Mouse (Mus musculus) gastrocnemius, postnatal 25 days (tissue): Measurements from ENCODE around the gene Arpp19. TPM values are rescaled to one million over a fixed set of nuclear protein-coding genes. Genes with fewer than 3 reads are reported as not detected.

Source experiments
- DNase-seq: peaks from one replicate; pipeline ENCODE4 v3.0.0; 2022
- total RNA-seq, 2 experiments: library from RNA; stranded (reverse); gene quantifications; 1 replicate in 1 of 2; 2 replicates in 1 of 2; pipeline ENCODE4 v1.2.3; 2021

Gene Arpp19
- total RNA-seq, 2 experiments from 2014 or later: 119 to 149 TPM

DNA sequence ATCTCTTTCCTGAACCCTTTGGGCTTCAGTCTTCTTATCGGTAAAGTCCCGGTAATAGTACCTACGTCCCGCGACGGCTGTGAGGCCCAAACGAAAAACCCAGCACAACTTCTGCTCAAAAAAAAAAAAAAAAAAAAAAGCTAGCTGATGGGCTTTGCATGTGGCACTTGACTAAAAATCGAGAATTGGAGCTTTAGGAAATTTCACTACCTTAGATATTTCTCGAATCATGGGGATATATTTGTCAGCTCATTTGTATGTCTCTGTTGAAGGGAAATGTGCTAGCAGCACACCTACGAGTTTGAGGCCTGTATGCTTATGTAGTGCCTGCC is 909 bp downstream of the Arpp19 start:
- no peak for DNase-seq

DNA sequence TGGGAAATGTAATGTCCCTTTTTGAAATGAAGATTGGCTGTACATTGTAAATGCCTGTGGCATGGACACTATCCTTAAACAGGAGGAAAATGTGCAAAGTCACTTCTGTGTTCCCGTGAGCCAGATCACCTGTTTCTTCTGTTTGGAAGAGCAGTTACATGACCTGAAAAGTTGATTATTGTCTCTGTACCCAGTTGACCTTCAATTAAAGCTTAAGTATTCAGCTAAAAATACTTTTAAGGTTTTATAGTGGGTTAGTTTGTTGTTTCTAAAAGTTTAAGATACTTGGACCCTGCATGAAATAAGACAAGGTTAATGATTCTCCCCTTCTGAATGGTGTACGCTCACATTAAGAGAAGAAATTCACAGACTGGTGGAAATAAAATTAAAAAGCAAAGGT is 3.2 kb downstream of the Arpp19 start:
- DNase-seq: no peak

DNA sequence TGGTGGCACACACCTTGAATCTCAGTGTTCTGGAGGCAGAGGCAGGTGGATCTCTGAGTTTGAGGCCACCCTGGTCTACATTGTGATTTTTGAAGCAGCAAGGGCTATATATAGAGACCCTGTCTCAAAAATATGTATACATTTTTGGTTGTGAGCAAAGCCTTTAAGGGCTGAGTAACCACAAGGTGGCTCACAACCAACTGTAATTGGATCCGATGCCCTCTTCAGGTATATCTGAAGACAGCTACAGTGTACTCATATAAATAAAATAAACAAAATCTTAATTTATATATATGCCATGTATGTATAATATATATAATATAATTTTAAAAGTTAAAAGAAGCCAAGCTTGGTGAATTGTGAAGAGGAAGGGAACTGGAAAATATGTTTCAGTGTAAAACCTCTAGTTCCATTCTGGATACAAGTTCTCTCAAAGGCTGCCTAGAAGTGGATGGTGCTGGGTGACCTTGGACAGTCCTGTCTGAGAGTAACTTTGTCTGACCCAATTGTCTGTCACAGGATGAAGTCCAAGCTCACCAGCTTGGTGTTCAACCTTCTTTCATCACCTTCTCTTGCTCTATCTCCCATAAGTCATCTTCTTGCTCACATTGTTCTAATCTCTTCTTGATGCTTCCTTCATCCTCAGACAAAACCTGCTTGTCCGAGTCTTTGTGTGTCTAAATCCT is 4.6 kb downstream of the Arpp19 start:
- no peak for DNase-seq

DNA sequence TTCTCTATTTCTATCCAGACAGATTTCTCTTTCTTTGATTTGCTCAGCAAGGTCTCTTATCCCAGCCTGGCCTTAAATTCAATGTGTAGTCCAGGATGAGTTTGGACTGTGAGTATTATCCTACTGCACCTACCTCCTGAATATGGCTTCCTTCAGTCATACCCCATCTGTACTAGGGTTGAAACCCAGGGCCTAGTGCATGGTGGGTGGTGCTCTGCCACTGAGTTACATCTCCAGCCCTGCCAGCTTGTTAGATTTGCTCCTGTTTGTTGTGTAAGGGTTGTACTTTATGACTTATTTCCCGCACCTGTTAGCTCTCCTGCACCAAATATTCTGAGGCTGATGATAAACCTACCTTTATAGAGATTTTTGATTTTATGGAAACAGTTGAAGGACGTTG is 5.8 kb downstream of the Arpp19 start:
- no peak for DNase-seq

DNA sequence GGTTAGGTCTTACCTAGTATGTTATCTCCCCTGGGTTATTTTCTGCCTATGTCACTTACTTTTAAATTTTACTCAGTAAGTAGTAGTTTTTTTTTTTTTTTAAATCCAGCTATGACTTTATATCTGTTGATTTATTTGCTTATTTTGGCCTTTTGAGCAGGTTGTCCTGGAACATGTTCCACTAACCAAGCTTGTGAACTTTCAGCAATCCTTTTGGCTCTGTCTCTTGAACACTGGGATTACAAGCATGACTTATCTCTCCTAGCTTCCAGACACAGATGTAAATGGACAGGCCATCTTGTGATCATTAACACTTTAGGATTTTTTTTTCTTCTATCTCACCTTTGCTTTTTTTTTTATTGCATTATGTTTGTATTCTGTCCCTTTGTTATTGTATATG is 9.7 kb downstream of the Arpp19 start:
- no peak for DNase-seq

DNA sequence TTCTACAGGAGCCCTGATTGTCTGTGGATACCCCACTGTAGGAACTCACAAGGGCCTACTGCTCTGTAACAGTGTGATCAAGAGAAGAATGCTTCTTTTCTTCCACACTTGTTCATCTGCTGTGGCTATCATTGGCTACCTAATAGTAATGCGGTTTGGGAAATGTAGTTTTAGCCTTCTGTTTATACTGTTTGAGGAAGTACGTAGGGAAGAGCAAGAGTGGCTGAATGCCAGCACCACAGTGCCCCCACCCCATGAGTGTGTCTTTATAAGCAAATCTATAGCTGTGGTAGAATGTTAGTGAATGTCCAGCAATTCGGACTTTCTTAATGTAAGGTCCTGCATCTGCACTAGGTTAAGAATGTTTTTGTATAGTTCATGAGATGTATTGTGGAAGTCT is 11.7 kb downstream of the Arpp19 start:
- no peak for DNase-seq

DNA sequence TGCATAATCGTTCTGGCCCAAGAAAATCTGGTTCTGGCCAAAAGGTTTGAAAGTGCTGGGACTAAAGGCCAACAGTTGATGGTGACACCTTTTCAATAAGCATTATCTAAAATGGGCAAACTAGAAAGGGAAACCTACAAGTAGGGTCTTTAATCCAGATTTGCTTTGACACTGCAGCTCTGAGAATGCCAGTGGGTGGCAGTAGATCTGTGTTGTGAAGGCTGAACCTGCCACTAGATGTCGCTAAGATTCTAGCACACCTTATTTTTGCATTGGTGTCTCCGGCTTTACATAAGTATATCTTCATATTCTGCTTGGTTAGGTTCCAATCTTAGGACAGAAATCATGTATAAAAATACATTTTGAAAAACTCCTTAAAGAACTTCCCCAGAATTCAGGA is 12.6 kb downstream of the Arpp19 start:
- peak; percentile 19 for DNase-seq

DNA sequence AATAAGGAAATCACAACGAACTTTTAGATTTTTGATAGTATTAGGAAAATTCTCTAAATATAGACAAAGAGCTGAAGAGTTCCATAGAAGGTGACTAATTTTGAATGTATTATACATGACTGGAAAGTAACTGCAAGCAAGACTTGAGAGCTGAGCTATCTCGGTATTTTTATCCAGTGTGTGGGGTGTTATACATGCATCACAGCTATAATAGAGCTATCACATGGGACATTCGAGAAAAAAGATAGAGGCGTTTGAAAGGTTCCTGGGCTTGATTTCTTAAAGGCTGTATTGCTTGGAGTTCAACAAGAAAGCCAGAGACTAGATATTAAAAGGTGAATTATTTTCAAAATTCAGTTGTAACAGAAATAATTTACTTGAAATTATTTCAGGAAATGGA is 14.4 kb downstream of the Arpp19 start:
- no peak for DNase-seq

DNA sequence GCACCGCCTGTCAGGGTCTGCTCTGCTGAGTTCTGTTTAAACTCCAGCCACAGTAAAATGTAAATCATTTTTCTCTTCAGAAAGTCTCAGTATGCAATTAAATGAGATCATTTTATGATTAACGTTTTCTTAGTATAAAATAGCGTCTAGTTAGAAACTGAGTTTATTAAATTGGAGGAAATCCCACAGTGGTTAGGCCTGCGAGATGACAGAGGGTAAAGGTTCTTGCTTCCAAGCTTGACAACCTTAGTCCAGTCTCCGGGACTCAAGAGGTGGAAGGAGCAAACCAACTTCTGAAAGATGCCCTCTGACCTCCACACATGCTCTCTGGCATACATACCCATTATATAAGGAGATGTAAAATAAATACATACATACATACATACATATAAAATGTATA is 17.6 kb downstream of the Arpp19 start:
- no peak for DNase-seq

DNA sequence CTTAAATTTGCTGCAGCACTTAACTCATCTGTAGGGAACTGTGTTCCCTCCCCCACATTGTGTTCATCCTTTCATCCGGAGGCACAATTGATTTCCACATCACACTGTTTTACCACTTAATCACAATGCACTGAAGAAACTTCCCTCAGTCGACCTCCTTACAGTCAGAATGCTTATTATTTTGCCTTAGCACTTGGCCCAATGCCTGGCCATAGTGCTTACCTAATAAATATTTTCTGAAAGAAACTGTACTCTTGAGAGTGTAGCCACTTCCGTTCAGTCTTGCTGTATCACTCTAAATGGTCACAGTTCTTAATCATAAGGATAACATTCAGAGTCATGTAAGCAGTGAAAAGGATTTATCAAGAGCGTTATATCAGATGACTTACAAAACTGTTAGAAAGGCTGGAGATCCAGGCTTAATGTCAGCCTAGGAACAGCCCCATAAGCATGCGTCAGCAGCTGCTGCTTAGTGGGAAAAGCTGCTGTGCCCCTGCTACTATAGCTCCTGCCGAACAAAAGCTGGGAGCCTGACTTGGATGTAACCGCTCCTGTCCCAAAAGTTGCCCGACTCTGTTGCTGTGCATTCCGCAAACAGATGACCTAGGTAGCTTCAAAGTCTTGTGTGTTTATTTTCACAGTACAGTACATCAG is 27.4 kb downstream of the Arpp19 start:
- DNase-seq: no peak

DNA sequence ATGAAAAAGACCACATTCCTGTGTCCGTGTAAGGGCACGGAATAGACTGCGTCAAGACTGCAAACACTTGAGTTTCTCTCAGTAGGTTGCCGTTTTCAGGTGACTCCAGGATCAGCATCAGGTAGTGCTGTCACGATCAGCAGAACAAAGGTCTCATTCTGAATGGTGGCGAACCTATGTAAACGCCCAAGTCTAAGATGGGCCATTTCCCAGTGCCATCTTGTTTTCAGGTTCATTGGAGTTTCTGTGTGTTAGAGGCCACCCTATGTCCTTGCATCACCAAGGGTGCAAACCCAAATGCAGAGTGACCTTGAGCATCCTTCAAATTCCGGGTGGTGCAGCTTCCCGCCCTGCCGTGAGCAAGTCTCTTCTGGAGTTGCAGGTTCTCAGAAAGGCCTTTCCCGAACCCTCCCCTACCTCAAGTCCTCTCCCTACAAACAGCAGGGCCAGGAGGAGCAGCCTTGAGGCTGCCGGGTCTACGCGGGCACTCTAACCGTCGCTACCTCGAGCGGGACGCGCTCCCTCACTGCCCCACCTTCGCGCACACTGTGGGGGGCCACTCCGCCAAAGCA is 33.1 kb downstream of the Arpp19 start, which contains the start of gene Myo5a:
Myo5a (plus strand) TSS at position 559 of the 572 bp plus-strand sequence.
- DNase-seq: no peak

DNA sequence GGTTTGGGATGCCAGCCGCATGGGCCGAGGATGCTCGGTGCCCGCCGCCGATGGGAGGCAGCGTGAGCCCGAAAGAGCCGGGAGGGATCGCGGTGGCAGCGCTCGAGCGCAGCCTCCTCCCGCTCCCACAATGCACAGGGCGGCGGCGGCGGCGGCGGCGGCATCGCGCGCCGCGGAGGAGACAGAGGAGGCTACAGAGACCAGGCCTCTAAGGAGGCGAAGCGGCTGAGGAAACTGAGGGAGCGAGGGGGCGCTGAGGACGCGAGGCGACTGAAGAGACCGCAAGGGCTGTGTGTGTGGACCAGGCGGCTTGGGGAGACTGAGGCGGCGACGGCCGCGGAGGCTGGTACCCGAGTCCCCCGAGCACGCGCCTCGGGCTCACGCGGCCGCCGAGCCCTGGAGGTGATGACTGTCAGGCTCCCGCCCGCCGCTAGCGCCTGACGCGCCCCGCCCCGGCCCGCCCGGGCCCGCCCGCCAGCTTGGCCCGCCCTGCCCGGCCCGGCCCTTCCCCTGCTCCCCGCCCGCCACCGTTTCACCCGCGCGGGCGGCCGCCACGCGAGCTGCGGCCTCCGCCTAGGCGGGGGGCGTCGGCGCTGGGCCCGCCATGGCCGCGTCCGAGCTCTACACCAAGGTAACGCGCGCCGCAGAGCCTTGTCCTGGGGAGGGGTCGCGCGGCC is 33.8 kb downstream of the Arpp19 start:
- DNase-seq: peak; percentile 84

DNA sequence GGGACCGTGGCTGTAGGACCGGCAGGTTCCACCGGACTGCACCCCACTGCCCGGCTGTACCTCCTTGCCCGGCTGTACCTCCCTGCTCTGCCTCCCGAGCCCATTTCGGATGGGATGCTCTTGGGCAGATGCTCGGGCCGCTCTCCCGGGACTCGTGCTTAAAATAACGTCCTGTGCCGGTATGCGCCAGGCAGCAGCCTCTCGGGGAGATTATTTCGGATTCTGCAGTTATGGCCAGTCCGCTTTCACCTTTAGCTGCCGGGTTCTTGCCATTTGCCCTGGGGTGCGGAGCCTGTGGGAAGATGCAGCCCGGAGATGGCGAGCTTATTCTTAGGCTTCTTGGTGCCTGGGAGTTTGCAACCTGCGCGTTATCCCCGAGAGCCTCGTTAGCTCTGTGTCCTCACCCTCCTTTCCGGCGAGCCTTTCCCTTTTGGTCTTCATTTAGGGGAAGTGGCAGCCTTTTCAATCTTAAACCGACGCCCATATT is 34.3 kb downstream of the Arpp19 start:
- DNase-seq: no peak

DNA sequence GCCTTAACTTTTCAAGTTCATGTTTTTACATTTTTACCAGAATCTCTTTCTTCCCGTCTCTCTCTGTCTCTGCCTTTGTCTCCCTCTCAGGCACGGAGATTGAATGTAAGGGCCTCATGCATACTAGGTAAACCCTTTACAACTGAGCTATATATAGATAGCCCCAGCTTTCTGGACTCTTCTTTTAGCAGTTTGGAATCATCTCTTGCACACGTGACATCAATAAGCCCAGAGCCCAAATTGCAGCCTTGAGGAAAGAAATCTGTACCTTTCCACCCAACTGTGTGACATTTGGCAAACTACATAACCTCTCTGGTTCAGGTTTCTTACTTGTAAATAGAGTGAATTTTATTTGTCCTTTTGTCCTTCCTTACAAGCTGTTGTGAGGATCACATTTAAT is 34.9 kb downstream of the Arpp19 start:
- DNase-seq: no peak

DNA sequence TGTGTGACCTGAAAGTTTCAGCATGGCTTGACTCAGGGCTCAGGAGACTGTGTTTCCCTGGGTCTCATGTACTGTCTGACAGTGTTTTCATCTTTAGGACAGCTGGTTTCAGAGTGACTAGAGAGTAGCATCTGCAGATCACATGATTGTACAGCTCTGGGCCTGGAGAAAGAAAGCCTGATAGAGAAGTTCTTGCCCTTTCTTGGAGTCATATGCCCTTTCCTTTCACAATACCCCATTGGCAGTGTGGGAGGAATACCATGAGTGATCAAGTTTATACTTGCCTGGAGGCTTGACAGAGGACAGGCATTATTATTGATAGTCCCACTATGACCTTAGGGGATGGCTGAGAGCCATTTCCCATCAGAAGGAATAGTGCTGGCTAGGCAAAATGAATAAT is 39.8 kb downstream of the Arpp19 start:
- DNase-seq: no peak

DNA sequence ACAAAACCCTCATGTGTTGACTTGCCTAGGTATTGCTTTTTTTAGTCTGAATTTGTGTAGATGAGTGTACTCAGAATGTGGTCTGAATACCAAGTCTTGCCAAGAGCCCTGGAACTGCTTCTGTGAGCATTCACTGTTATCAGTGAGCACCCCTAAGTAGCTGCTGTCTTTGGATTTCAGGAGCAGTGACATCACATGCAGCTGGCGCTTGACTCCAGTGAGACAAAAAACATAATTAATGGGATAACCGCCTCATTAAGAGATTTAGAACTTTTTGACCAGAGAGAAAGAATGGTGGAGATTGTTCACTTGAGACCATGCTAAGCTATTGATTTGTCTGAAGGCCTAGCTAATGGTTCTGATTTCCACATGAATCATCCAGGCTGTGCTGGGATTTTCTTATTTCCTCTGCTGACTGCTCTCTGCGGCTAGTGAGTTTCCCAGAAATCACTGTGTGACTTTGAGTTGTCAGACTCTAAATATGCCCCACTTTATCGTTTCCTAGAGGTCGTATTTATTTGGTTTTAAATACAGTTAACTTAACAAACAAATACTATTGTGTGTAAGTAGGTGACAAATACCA is 47.9 kb downstream of the Arpp19 start:
- no peak for DNase-seq

DNA sequence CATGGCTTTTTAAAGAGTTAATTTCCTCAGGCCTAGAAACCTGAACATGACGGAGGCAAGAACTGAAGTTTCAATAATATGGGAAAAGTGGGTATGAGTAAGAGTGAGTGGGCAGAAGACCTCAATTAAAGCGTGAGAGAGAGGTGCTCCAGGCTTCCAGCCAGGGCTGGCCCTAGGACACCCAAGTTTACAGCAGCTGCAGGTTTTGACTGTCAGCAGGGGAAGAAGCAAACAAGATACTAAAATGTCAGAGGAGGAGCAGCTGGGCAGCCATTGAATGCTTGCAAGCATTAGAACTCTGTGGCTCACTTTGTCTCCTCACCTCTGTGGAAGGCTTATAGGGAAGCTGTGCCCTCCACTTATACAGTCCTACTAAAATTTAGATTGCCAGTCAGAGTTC is 50.4 kb downstream of the Arpp19 start:
- no peak for DNase-seq

DNA sequence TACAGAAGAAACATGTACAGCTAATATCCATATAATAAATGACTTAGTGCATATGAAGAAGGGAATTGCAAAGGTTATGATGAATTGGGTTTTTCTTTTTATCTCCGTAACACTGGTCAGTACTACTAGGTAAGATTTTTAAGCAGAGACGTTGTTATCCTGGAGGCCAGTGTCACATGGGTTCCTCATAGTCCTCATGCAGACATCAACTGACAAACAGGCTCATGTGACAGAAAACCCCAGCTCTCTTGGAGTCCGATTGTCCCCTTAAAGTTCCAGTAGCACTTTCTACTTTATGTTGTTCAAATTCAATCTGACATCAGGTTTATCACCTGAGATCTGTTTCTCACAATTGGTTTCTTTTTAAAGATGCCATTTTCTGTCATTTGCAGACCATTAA is 51.9 kb downstream of the Arpp19 start:
- no peak for DNase-seq

DNA sequence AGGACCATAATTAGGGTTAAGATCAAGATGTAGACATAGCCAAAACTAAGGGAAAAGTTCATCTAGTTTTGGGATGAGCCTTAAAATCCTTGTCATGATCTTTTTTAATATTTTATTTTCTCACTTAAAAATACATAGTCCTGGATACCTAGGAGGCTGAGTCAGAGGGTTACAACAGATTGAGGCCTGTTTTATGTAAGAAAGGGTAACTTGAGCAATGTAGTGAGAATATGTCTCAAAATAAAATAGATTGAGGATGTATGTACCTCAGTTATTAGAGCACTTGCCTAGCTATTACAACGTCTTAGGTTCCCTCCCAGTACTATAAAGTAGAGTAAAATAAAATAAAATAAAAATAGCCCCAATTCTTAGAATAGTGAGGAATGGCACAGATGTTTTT is 54.7 kb downstream of the Arpp19 start:
- DNase-seq: no peak

DNA sequence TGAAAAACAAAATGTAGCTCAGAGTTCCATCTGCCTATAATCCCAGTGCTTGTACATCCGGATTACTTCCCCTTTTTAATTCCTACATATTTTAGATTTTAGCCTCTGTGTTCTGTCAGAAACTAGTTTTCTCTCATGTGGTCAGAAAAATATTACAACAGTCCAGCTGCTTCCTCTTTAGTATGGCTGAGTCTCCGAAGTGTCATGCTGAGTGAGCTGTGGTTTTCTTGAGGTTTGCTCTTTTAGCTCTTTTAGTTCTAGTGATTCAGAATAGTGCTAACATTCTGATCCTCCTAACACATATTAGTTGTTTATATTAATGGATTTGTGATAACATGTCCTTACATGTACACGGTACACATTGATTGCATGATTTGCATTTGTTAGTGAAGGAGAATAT is 57.3 kb downstream of the Arpp19 start:
- DNase-seq: no peak

DNA sequence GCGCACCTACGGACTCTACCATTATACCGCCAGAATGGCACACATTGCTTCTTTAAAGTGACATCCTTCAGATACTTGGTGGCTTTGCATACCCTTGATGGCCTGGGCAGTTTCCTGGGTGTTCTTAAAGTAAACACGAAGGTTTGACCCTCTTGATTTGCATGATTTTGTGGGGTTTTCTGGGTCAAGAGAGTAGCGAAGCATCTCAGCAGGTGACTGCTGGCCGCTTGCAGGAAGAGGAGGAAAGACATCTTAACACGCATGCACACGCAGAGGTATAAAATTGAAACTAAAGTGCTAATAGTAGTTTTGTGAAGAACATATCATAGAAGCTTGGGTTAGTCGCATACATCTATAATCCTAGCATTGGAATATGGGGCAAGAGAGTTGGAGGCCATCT is 61.5 kb downstream of the Arpp19 start:
- DNase-seq: no peak

DNA sequence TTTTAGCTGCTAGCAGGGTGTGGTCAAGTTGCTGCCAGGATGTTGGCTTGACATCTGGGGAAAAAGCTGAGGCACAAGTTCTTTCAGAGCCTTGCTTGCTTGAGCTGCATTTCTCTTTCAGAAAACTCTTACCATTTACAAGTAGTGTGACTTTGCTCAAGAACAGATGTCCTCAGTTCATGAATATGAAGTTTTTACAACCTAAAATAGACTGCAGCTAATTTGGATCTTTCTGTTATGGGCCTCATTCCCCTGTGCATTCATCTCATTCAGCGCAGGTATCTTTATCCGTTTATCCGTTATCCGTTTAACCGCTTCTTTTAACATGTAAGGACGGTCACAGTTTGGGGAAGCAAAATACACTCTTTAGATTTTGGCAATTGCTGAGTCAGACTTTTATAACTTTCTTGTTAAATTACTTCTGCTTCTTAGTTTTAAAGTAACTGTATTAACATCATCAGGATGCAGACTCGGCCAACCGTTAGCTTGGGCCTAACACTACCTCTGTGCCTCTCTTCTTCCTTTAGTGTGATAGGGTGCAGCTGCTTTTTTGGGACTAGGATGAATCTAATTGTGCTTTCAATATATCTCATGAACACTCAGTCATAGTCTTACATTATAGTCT is 62.9 kb downstream of the Arpp19 start:
- no peak for DNase-seq
